Mouse (Mus musculus): Measurements from ENCODE around the gene Gm17571. TPM values are rescaled to one million over a fixed set of nuclear protein-coding genes. Genes with fewer than 3 reads are reported as not detected.
A peak's percentile ranks its signal among the peaks of the same experiment; 100 is the strongest.

Gene Gm17571
- polyA plus RNA-seq, 1 experiment from 2014 or later: not detected

- WGBS: 86% methylated on average over 13 of the region's 13 CpGs
- Histone ChIP-seq H3K27me3 (replicated peaks; ENCODE audit: control insufficient read depth, insufficient read depth, low read length) (no peaks in the 10 kb centered on the region), H3K9ac (ENCODE audit: low read length) (no peak overlapping the region), H3K4me1 (ENCODE audit: control insufficient read depth, insufficient read depth, low read length) (no peaks in the 10 kb centered on the region), H3K4me2 (ENCODE audit: low read length) (no peak overlapping the region), H3K27ac (ENCODE audit: low read depth, low read length) (no peak overlapping the region), H3K9me3 (replicated peaks; ENCODE audit: control insufficient read depth, low read length) (no peaks in the 10 kb centered on the region), H3K36me3 (ENCODE audit: control insufficient read depth, insufficient read depth, low read length) (no peaks in the 10 kb centered on the region), H3K4me3 (ENCODE audit: low read depth, low read length) (no peak overlapping the region)
- ATAC-seq (no peak), DNase-seq (ENCODE audit: low spot score) (no peak)
Measured at GRCm38 (mm10) chr9:13442012-13442735, 4.4 kb downstream of the Gm17571 start.

- Histone ChIP-seq H3K27me3 (replicated peaks; ENCODE audit: control insufficient read depth, insufficient read depth, low read length) (no peaks in the 10 kb centered on the region), H3K27ac (ENCODE audit: low read depth, low read length) (no peak overlapping the region), H3K4me1 (ENCODE audit: control insufficient read depth, insufficient read depth, low read length) (no peaks in the 10 kb centered on the region), H3K4me2 (ENCODE audit: low read length) (no peak overlapping the region), H3K9ac (ENCODE audit: low read length) (no peak overlapping the region), H3K4me3 (ENCODE audit: low read depth, low read length) (no peak overlapping the region), H3K36me3 (ENCODE audit: control insufficient read depth, insufficient read depth, low read length) (no peaks in the 10 kb centered on the region), H3K9me3 (replicated peaks; ENCODE audit: control insufficient read depth, low read length) (no peaks in the 10 kb centered on the region)
- 56% methylated on average over 6 of the region's 6 CpGs for WGBS
- no peak for DNase-seq (ENCODE audit: low spot score)
- ATAC-seq: no peak
Measured at GRCm38 (mm10) chr9:13440911-13441310, 5.6 kb downstream of the Gm17571 start.

GRCm38 (mm10) chr9:13433501-13434090 lies 13.0 kb downstream of the Gm17571 start:
- no peaks in the 10 kb centered on the region for H3K4me1 ChIP-seq (ENCODE audit: control insufficient read depth, insufficient read depth, low read length)
- H3K9ac ChIP-seq (ENCODE audit: low read length): no peak overlapping the region
- H3K4me3 ChIP-seq (ENCODE audit: low read depth, low read length): no peak overlapping the region
- DNase-seq (ENCODE audit: low spot score) (no peak), ATAC-seq (no peak)
- no peaks in the 10 kb centered on the region for H3K27me3 ChIP-seq (replicated peaks; ENCODE audit: control insufficient read depth, insufficient read depth, low read length)
- H3K4me2 ChIP-seq (ENCODE audit: low read length): no peak overlapping the region
- H3K27ac ChIP-seq (ENCODE audit: low read depth, low read length): no peak overlapping the region
- H3K36me3 ChIP-seq (ENCODE audit: control insufficient read depth, insufficient read depth, low read length): no peaks in the 10 kb centered on the region
- WGBS: 87% methylated on average over 6 of the region's 6 CpGs
- no peaks in the 10 kb centered on the region for H3K9me3 ChIP-seq (replicated peaks; ENCODE audit: control insufficient read depth, low read length)

- Histone ChIP-seq H3K9me3 (replicated peaks; ENCODE audit: control insufficient read depth, low read length) (no peaks in the 10 kb centered on the region), H3K36me3 (ENCODE audit: control insufficient read depth, insufficient read depth, low read length) (no peaks in the 10 kb centered on the region), H3K4me3 (ENCODE audit: low read depth, low read length) (no peak overlapping the region), H3K9ac (ENCODE audit: low read length) (no peak overlapping the region), H3K4me2 (ENCODE audit: low read length) (no peak overlapping the region), H3K27me3 (replicated peaks; ENCODE audit: control insufficient read depth, insufficient read depth, low read length) (no peaks in the 10 kb centered on the region), H3K27ac (ENCODE audit: low read depth, low read length) (no peak overlapping the region), H3K4me1 (ENCODE audit: control insufficient read depth, insufficient read depth, low read length) (0 out of 2 replicates have a peak, but pooled peaks cover 7% of the 10 kb centered on the region)
- WGBS: 80% methylated on average over 3 of the region's 3 CpGs
- no peak for DNase-seq (ENCODE audit: low spot score)
- no peak for ATAC-seq
Measured at GRCm38 (mm10) chr9:13431646-13432045, 14.9 kb downstream of the Gm17571 start.

GRCm38 (mm10) chr9:13430744-13431143 lies 15.8 kb downstream of the Gm17571 start:
- no peaks in the 10 kb centered on the region for H3K36me3 ChIP-seq (ENCODE audit: control insufficient read depth, insufficient read depth, low read length)
- peaks cover 15% of the 10 kb centered on the region; the same call in 1 of the 2 replicates for H3K4me1 ChIP-seq (ENCODE audit: control insufficient read depth, insufficient read depth, low read length)
- H3K27ac ChIP-seq (ENCODE audit: low read depth, low read length): no peak overlapping the region
- DNase-seq (ENCODE audit: low spot score): no peak
- no peak overlapping the region for H3K4me2 ChIP-seq (ENCODE audit: low read length)
- no peaks in the 10 kb centered on the region for H3K9me3 ChIP-seq (replicated peaks; ENCODE audit: control insufficient read depth, low read length)
- ATAC-seq: no peak
- H3K4me3 ChIP-seq (ENCODE audit: low read depth, low read length): no peak overlapping the region
- no peak overlapping the region for H3K9ac ChIP-seq (ENCODE audit: low read length)
- no peaks in the 10 kb centered on the region for H3K27me3 ChIP-seq (replicated peaks; ENCODE audit: control insufficient read depth, insufficient read depth, low read length)

GRCm38 (mm10) chr9:13430302-13430701 lies 16.3 kb downstream of the Gm17571 start:
- DNase-seq (ENCODE audit: low spot score) (no peak), ATAC-seq (no peak)
- H3K9ac ChIP-seq (ENCODE audit: low read length): no peak overlapping the region

GRCm38 (mm10) chr9:13429477-13430125 lies 17.0 kb downstream of the Gm17571 start:
- no peak for ATAC-seq
- no peak overlapping the region for H3K27ac ChIP-seq (ENCODE audit: low read depth, low read length)
- H3K4me3 ChIP-seq (ENCODE audit: low read depth, low read length): no peak overlapping the region
- no peaks in the 10 kb centered on the region for H3K27me3 ChIP-seq (replicated peaks; ENCODE audit: control insufficient read depth, insufficient read depth, low read length)
- peaks cover 24% of the 10 kb centered on the region; the same call in 1 of the 2 replicates for H3K4me1 ChIP-seq (ENCODE audit: control insufficient read depth, insufficient read depth, low read length)
- no peak for DNase-seq (ENCODE audit: low spot score)
- H3K36me3 ChIP-seq (ENCODE audit: control insufficient read depth, insufficient read depth, low read length): no peaks in the 10 kb centered on the region
- WGBS: 69% methylated on average over 2 of the region's 2 CpGs
- no peaks in the 10 kb centered on the region for H3K9me3 ChIP-seq (replicated peaks; ENCODE audit: control insufficient read depth, low read length)
- no peak overlapping the region for H3K4me2 ChIP-seq (ENCODE audit: low read length)
- H3K9ac ChIP-seq (ENCODE audit: low read length): no peak overlapping the region

More at GRCm38 (mm10) chr9:13430302-13430701, 16.3 kb downstream of the Gm17571 start:
- Histone ChIP-seq H3K27me3 (replicated peaks; ENCODE audit: control insufficient read depth, insufficient read depth, low read length) (no peaks in the 10 kb centered on the region), H3K36me3 (ENCODE audit: control insufficient read depth, insufficient read depth, low read length) (no peaks in the 10 kb centered on the region), H3K4me1 (ENCODE audit: control insufficient read depth, insufficient read depth, low read length) (peaks cover 18% of the 10 kb centered on the region; the same call in 1 of the 2 replicates), H3K4me3 (ENCODE audit: low read depth, low read length) (no peak overlapping the region), H3K4me2 (ENCODE audit: low read length) (no peak overlapping the region), H3K9me3 (replicated peaks; ENCODE audit: control insufficient read depth, low read length) (no peaks in the 10 kb centered on the region), H3K27ac (ENCODE audit: low read depth, low read length) (no peak overlapping the region)
- 94% methylated on average over 6 of the region's 6 CpGs for WGBS

- peak overlapping the region; percentile 39 for H3K4me2 ChIP-seq (ENCODE audit: low read length)
- no peaks in the 10 kb centered on the region for H3K9me3 ChIP-seq (replicated peaks; ENCODE audit: control insufficient read depth, low read length)
- ATAC-seq: peak; percentile 96
- 2% methylated on average over 7 of the region's 7 CpGs for WGBS
- H3K4me1 ChIP-seq (ENCODE audit: control insufficient read depth, insufficient read depth, low read length): peaks cover 25% of the 10 kb centered on the region; the same call in 1 of the 2 replicates
- peak overlapping the region; percentile 49 for H3K27ac ChIP-seq (ENCODE audit: low read depth, low read length)
- DNase-seq (ENCODE audit: low spot score): peak; percentile 94
- peak overlapping the region; percentile 0; the same call in 1 of the 2 replicates for H3K9ac ChIP-seq (ENCODE audit: low read length)
- 0 out of 2 replicates have a peak overlapping the region, but pooled peaks have one; percentile 2 for H3K4me3 ChIP-seq (ENCODE audit: low read depth, low read length)
- H3K36me3 ChIP-seq (ENCODE audit: control insufficient read depth, insufficient read depth, low read length): no peaks in the 10 kb centered on the region
- no peaks in the 10 kb centered on the region for H3K27me3 ChIP-seq (replicated peaks; ENCODE audit: control insufficient read depth, insufficient read depth, low read length)
Measured at GRCm38 (mm10) chr9:13425031-13425940, 21.3 kb downstream of the Gm17571 start.

Measured in forebrain, embryonic 14.5 days (tissue).